In the genomic region with DNA sequence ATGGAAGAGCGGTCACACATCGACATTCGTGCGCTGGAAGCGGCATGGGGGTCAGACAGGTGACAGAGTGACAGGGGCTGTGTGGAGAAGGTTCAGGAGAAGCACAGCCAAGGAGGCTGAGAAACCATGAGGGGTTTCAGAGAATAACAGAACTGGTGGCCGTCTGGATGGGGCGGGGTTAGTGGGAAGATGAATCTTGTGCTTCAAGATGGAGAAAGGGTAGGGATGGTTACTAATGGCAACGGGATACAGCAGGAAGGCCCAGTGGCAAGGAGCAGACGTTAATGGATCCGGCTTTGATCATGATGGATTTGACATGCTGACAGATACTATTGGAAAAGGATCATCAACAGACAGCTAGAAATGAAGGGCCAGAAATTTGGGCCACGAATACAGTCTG, we compare ENCODE assay signal across 15 mouse cellular contexts.
"Had no signal": no experiment of that assay in that cellular context is flagged by ENCODE, and none has a peak within 500 bp of the region (broad histone marks: within the 10 kb centered on the region; RNA-seq: fewer than 3 reads in every experiment).

No protein-coding gene starts in this region.

- H3K9me3 ChIP-seq: limb, embryonic 10.5 days; liver, embryonic 15.5 days; lung, embryonic 15.5 days; neural tube, embryonic 13.5 days had no signal

- H3K4me1 ChIP-seq: liver, embryonic 15.5 days; megakaryocyte, embryonic 14.5 days had no signal

- H3K27ac ChIP-seq: limb, embryonic 10.5 days; liver, embryonic 15.5 days; lung, embryonic 15.5 days; macrophage; neural tube, embryonic 13.5 days had no signal

- H3K36me3 ChIP-seq: liver, embryonic 15.5 days had no signal

- H3K9ac ChIP-seq: liver, embryonic 15.5 days; lung, embryonic 15.5 days; neural tube, embryonic 13.5 days had no signal

- H3K4me2 ChIP-seq: liver, embryonic 11.5 days; liver, embryonic 15.5 days; lung, embryonic 15.5 days; midbrain, embryonic 11.5 days; neural tube, embryonic 13.5 days had no signal

- H3K4me3 ChIP-seq: left cerebral cortex, adult 2 months; limb, embryonic 10.5 days; liver, embryonic 15.5 days; lung, embryonic 15.5 days; megakaryocyte, embryonic 14.5 days; neural tube, embryonic 13.5 days had no signal

- DNase-seq: kidney, adult 18-20 months; kidney, postnatal 10 days; kidney, postnatal 4 days; lung, postnatal 14 days; right cerebral cortex, postnatal 14 days; thymus, postnatal 36 days had no signal

- H3K27me3 ChIP-seq: liver, embryonic 15.5 days; lung, embryonic 15.5 days; megakaryocyte, embryonic 14.5 days; neural tube, embryonic 13.5 days had no signal
